Mouse (Mus musculus) kidney, embryonic 14.5 days (tissue): ENCODE measurements around the gene Astn1. TPM values are rescaled to one million over a fixed set of nuclear protein-coding genes. Genes with fewer than 3 reads are reported as not detected.
A peak's percentile ranks its signal among the peaks of the same experiment; 100 is the strongest.

Experiments
- ATAC-seq: fragments of 200-750 bp; cut with Nextera tagmentation; 2 replicates; pipeline ENCODE4 v1.8.0; 2017; ENCODE audit warnings: moderate number of reproducible peaks, mild to moderate bottlenecking, moderate TSS enrichment, moderate library complexity; ENCODE audit not compliant: low FRiP score, low TSS enrichment
- H3K27ac ChIP-seq: fragments of 300-500 bp; sonication (generic); 2 replicates; pipeline ENCODE4 v1.5.1; 2014; ENCODE audit warnings: low read depth, mild to moderate bottlenecking, low read length, moderate library complexity, mixed read lengths
- H3K27me3 ChIP-seq: fragments of 300-500 bp; sonication (generic); 2 replicates; pipeline ENCODE4 v1.6.1; 2014; ENCODE audit warnings: mild to moderate bottlenecking, low read length; ENCODE audit not compliant: control insufficient read depth, insufficient read depth
- H3K36me3 ChIP-seq: fragments of 300-500 bp; sonication (generic); 2 replicates; pipeline ENCODE4 v1.6.1; 2014; ENCODE audit warnings: low read length, mixed read lengths; ENCODE audit not compliant: control insufficient read depth, insufficient read depth
- H3K4me1 ChIP-seq: fragments of 300-500 bp; sonication (generic); 2 replicates; pipeline ENCODE4 v1.6.1; 2014; ENCODE audit warnings: low read length, mixed read lengths; ENCODE audit not compliant: control insufficient read depth, insufficient read depth
- H3K4me2 ChIP-seq: fragments of 300-500 bp; sonication (generic); replicated peaks from 2 replicates; pipeline ENCODE4 v1.6.1; 2014; ENCODE audit warnings: low read depth, mild to moderate bottlenecking, low read length
- H3K4me3 ChIP-seq: fragments of 300-500 bp; sonication (generic); 2 replicates; pipeline ENCODE4 v1.5.1; 2014; ENCODE audit warnings: mild to moderate bottlenecking, low read length
- H3K9ac ChIP-seq: fragments of 300-500 bp; sonication (generic); 2 replicates; pipeline ENCODE4 v1.6.1; 2014; ENCODE audit warnings: low read depth, mild to moderate bottlenecking, low read length, moderate library complexity
- H3K9me3 ChIP-seq: fragments of 300-500 bp; sonication (generic); 2 replicates; pipeline ENCODE4 v1.6.1; 2016; ENCODE audit warnings: low read length; ENCODE audit not compliant: control insufficient read depth
- WGBS: fragments of 180-500 bp; shearing (Covaris S2); extraction: QIAGEN DNeasy Blood & Tissue Kit; methylation state at CpG from one replicate; pipeline ENCODE4 v1.1.7; 2014; 5-methylcytosine and 5-hydroxymethylcytosine counted together
- polyA plus RNA-seq: library from polyadenylated mRNA; unstranded; fragments of >200 nt; fragmentation: Nextera tagmentation; extraction: Ambion mirVana; gene quantifications from 2 replicates; pipeline ENCODE4 v1.2.1, GENCODE M21; 2014

Gene Astn1
- 1.1 and 1.3 TPM in 2 replicates for polyA plus RNA-seq

- H3K27me3 ChIP-seq: peaks cover 16% of the 10 kb centered on the region; the same call in 1 of the 2 replicates
- peak within 1 kb of the TSS; percentile 41 for H3K4me3 ChIP-seq
- 4% methylated on average over 2 of the region's 2 CpGs for WGBS
- peak within 1 kb of the TSS; percentile 54 for H3K9ac ChIP-seq
- H3K36me3 ChIP-seq: no peaks in the 10 kb centered on the region
- no peak within 1 kb of the TSS for H3K27ac ChIP-seq
- no peaks in the 10 kb centered on the region for H3K9me3 ChIP-seq
- no peak for ATAC-seq
- peak within 1 kb of the TSS; percentile 73 for H3K4me2 ChIP-seq
- no peaks in the 10 kb centered on the region for H3K4me1 ChIP-seq
Observed at GRCm38 (mm10) chr1:158361964-158362291, at the start of gene Astn1. TSS of gene Astn1 (plus strand) at chr1:158362273.

- Histone ChIP-seq H3K27me3 (no peaks in the 10 kb centered on the region), H3K27ac (no peak overlapping the region), H3K9ac (no peak overlapping the region), H3K4me2 (no peak overlapping the region), H3K4me1 (no peaks in the 10 kb centered on the region), H3K9me3 (no peaks in the 10 kb centered on the region), H3K4me3 (no peak overlapping the region), H3K36me3 (no peaks in the 10 kb centered on the region)
- 83% methylated on average over 6 of the region's 6 CpGs for WGBS
- no peak for ATAC-seq
Observed at GRCm38 (mm10) chr1:158323325-158323724, 38.7 kb upstream of the Astn1 start.

- Histone ChIP-seq H3K27me3 (no peaks in the 10 kb centered on the region), H3K4me1 (no peaks in the 10 kb centered on the region), H3K9ac (no peak overlapping the region), H3K9me3 (no peaks in the 10 kb centered on the region), H3K4me2 (no peak overlapping the region), H3K4me3 (no peak overlapping the region), H3K27ac (no peak overlapping the region), H3K36me3 (no peaks in the 10 kb centered on the region)
- 84% methylated on average over 5 of the region's 5 CpGs for WGBS
- no peak for ATAC-seq
Observed at GRCm38 (mm10) chr1:158328126-158328525, 33.9 kb upstream of the Astn1 start.

GRCm38 (mm10) chr1:158328839-158329238, 33.2 kb upstream of the Astn1 start:
- 85% methylated on average over 2 of the region's 2 CpGs for WGBS
- H3K36me3 ChIP-seq: no peaks in the 10 kb centered on the region

GRCm38 (mm10) chr1:158343243-158343714, 18.8 kb upstream of the Astn1 start:
- Histone ChIP-seq H3K36me3 (no peaks in the 10 kb centered on the region), H3K27ac (no peak overlapping the region), H3K9ac (no peak overlapping the region), H3K4me1 (no peaks in the 10 kb centered on the region), H3K9me3 (no peaks in the 10 kb centered on the region), H3K4me3 (no peak overlapping the region), H3K27me3 (no peaks in the 10 kb centered on the region), H3K4me2 (no peak overlapping the region)
- ATAC-seq: peak; percentile 39; the same call in 1 of the 2 replicates
- 44% methylated on average over 6 of the region's 6 CpGs for WGBS

More at GRCm38 (mm10) chr1:158328839-158329238, 33.2 kb upstream of the Astn1 start:
- H3K9me3 ChIP-seq: no peaks in the 10 kb centered on the region
- no peak overlapping the region for H3K9ac ChIP-seq
- no peaks in the 10 kb centered on the region for H3K27me3 ChIP-seq
- no peak overlapping the region for H3K27ac ChIP-seq
- no peak overlapping the region for H3K4me3 ChIP-seq
- H3K4me1 ChIP-seq: no peaks in the 10 kb centered on the region
- no peak overlapping the region for H3K4me2 ChIP-seq
- ATAC-seq: no peak

- no peak for ATAC-seq
- WGBS: 74% methylated on average over 5 of the region's 5 CpGs
- no peak overlapping the region for H3K27ac ChIP-seq
- no peak overlapping the region for H3K4me2 ChIP-seq
- peaks cover 5% of the 10 kb centered on the region; the same call in 1 of the 2 replicates for H3K4me1 ChIP-seq
- peaks cover 29% of the 10 kb centered on the region for H3K27me3 ChIP-seq
- H3K4me3 ChIP-seq: no peak overlapping the region
- no peak overlapping the region for H3K9ac ChIP-seq
- no peaks in the 10 kb centered on the region for H3K9me3 ChIP-seq
- no peaks in the 10 kb centered on the region for H3K36me3 ChIP-seq
Observed at GRCm38 (mm10) chr1:158353656-158354371, 8.3 kb upstream of the Astn1 start.

- no peaks in the 10 kb centered on the region for H3K9me3 ChIP-seq
- 10% methylated on average over 28 of the region's 28 CpGs for WGBS
- H3K4me3 ChIP-seq: peak overlapping the region; percentile 44
- no peak overlapping the region for H3K27ac ChIP-seq
- H3K27me3 ChIP-seq: peaks cover 35% of the 10 kb centered on the region
- H3K9ac ChIP-seq: peak overlapping the region; percentile 35; the same call in 1 of the 2 replicates
- peak; percentile 53 for ATAC-seq
- peaks cover 5% of the 10 kb centered on the region; the same call in 1 of the 2 replicates for H3K4me1 ChIP-seq
- H3K36me3 ChIP-seq: no peaks in the 10 kb centered on the region
- H3K4me2 ChIP-seq: peak overlapping the region; percentile 75
Observed at GRCm38 (mm10) chr1:158355177-158356050, 6.7 kb upstream of the Astn1 start.

- H3K4me1 ChIP-seq: peaks cover 5% of the 10 kb centered on the region; the same call in 1 of the 2 replicates
- peak within 1 kb of the TSS; percentile 35; the same call in 1 of the 2 replicates for H3K9ac ChIP-seq
- no peaks in the 10 kb centered on the region for H3K9me3 ChIP-seq
- peak; percentile 98 for ATAC-seq
- peak within 1 kb of the TSS; percentile 44 for H3K4me3 ChIP-seq
- peaks cover 35% of the 10 kb centered on the region for H3K27me3 ChIP-seq
- WGBS: under 1% methylated on average over 30 of the region's 30 CpGs
- H3K27ac ChIP-seq: no peak within 1 kb of the TSS
- H3K4me2 ChIP-seq: peak within 1 kb of the TSS; percentile 75
- H3K36me3 ChIP-seq: no peaks in the 10 kb centered on the region
Observed at GRCm38 (mm10) chr1:158356051-158356461, 6.0 kb upstream of the Astn1 start, which contains the start of gene Brinp2. TSS of gene Brinp2 (minus strand) at chr1:158356326.
